Mouse (Mus musculus): ENCODE measurements around the gene Pink1. TPM values are rescaled to one million over a fixed set of nuclear protein-coding genes. Genes with fewer than 3 reads are reported as not detected.
"Not testable (repeated sequence)": the region's sequence is repeated elsewhere in the genome, so short reads cannot be mapped to it uniquely, and the experiment has no call there.

The Pink1 gene
- polyA plus RNA-seq, 1 experiment from 2014 or later: 82.7 TPM

DNA sequence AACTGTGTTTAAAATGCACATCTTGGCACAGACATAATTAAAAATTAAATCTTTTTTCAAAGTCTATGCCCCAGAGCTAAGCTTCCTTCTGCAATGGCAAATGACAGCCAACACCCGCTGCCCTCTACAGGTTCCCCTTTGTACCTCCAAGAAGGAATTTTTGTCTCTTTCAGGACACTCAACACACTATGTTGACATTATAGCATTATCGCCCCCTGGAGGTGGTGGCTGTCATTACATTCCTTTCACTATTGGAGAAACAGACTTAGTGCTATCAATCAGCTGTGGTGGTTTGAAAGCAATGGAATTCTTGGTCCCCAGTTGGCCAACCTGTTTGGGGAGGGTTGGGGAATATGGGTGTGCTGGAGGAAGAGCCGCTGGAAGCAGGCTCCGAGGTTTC lies 13.9 kb upstream of the Pink1 start:
- Histone ChIP-seq H3K27ac (no peak overlapping the region), H3K4me2 (replicated peaks) (no peak overlapping the region), H3K4me1 (0 out of 2 replicates have a peak, but pooled peaks cover 5% of the 10 kb centered on the region), H3K9ac (no peak overlapping the region), H3K27me3 (replicated peaks) (no peaks in the 10 kb centered on the region), H3K36me3 (no peaks in the 10 kb centered on the region), H3K9me3 (no peaks in the 10 kb centered on the region), H3K4me3 (no peak overlapping the region)
- ATAC-seq (ENCODE audit: low FRiP score, low read depth): no peak
- 35% methylated on average over 4 of the region's 4 CpGs for WGBS

DNA sequence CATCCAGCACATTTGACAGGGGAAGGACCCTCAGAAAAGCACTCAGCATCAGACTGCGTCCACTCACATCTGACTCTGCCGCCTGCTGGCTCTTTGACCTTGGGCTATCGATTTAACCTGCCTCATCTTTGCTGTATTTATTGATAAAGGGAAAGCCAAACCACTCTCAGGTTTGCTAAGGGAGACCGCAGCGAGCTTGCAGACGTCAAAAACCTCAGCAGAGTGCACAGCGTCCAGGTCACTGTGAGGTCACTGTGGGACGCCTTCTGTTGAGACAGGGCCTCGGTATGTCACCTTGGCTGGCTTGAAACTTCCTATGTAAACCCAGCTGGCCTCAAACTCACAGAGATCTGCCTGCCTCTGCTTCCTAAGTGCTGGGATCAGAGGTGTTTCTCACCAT lies 11.2 kb upstream of the Pink1 start:
- Histone ChIP-seq H3K36me3 (no peaks in the 10 kb centered on the region), H3K4me3 (no peak overlapping the region), H3K27ac (no peak overlapping the region), H3K27me3 (replicated peaks) (no peaks in the 10 kb centered on the region; the same call in 1 of the 2 replicates), H3K4me2 (replicated peaks) (no peak overlapping the region), H3K9me3 (no peaks in the 10 kb centered on the region), H3K4me1 (no peaks in the 10 kb centered on the region), H3K9ac (no peak overlapping the region)
- ATAC-seq (ENCODE audit: low FRiP score, low read depth): no peak
- 78% methylated on average over 9 of the region's 9 CpGs for WGBS

- no peak overlapping the region for H3K4me3 ChIP-seq
- no peak for ATAC-seq (ENCODE audit: low FRiP score, low read depth)
- no peaks in the 10 kb centered on the region; the same call in 1 of the 2 replicates for H3K27me3 ChIP-seq (replicated peaks)
- H3K9me3 ChIP-seq: no peaks in the 10 kb centered on the region
- H3K36me3 ChIP-seq: no peaks in the 10 kb centered on the region
- H3K9ac ChIP-seq: no peak overlapping the region
- no peaks in the 10 kb centered on the region for H3K4me1 ChIP-seq
- no peak overlapping the region for H3K4me2 ChIP-seq (replicated peaks)
- WGBS: 83% methylated on average over 5 of the region's 5 CpGs
- H3K27ac ChIP-seq: no peak overlapping the region
These were observed 10.8 kb upstream of the Pink1 start for GRCm38 (mm10) chr4:138336876-138337275.

GRCm38 (mm10) chr4:138335648-138336047 lies 9.5 kb upstream of the Pink1 start:
- 84% methylated on average over 6 of the region's 6 CpGs for WGBS
- Histone ChIP-seq H3K27ac (no peak overlapping the region), H3K9ac (no peak overlapping the region), H3K4me2 (replicated peaks) (no peak overlapping the region), H3K27me3 (replicated peaks) (no peaks in the 10 kb centered on the region; the same call in 1 of the 2 replicates), H3K36me3 (no peaks in the 10 kb centered on the region), H3K9me3 (no peaks in the 10 kb centered on the region), H3K4me3 (no peak overlapping the region), H3K4me1 (no peaks in the 10 kb centered on the region)
- no peak for ATAC-seq (ENCODE audit: low FRiP score, low read depth)

DNA sequence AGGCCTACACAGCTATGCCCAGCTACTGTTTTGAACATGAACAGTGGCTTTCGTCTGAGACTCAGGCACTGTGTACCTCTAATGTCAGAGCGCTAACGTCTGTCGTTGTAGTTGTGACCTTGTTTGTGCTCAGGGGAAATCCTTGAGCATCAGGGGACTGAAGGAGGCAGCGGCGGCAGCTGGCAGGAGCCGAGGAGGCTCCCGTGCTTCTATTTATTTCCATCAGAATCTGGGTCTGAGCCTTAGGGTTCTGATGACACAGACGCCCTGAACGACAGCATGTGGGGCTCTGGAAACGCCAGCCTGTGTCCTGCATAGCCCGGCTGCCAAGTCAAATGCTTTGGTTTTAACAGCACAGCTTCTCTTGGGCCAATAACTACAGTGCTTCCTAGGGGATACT lies 8.9 kb upstream of the Pink1 start:
- Histone ChIP-seq H3K4me1 (no peaks in the 10 kb centered on the region), H3K36me3 (no peaks in the 10 kb centered on the region), H3K27me3 (replicated peaks) (peaks cover 3% of the 10 kb centered on the region; the same call in 1 of the 2 replicates), H3K27ac (no peak overlapping the region), H3K4me2 (replicated peaks) (no peak overlapping the region), H3K4me3 (no peak overlapping the region), H3K9ac (no peak overlapping the region), H3K9me3 (no peaks in the 10 kb centered on the region)
- whole genome bisulfite sequencing: 85% methylated on average over 12 of the region's 12 CpGs
- no peak for ATAC-seq (ENCODE audit: low FRiP score, low read depth)

GRCm38 (mm10) chr4:138333135-138333534 lies 7.0 kb upstream of the Pink1 start:
- Histone ChIP-seq H3K27ac (no peak overlapping the region), H3K27me3 (replicated peaks) (peaks cover 4% of the 10 kb centered on the region; the same call in 1 of the 2 replicates), H3K9me3 (no peaks in the 10 kb centered on the region), H3K36me3 (no peaks in the 10 kb centered on the region), H3K4me2 (replicated peaks) (no peak overlapping the region), H3K4me1 (no peaks in the 10 kb centered on the region), H3K9ac (no peak overlapping the region), H3K4me3 (no peak overlapping the region)
- no peak for ATAC-seq (ENCODE audit: low FRiP score, low read depth)
- WGBS: 88% methylated on average over 4 of the region's 4 CpGs

DNA sequence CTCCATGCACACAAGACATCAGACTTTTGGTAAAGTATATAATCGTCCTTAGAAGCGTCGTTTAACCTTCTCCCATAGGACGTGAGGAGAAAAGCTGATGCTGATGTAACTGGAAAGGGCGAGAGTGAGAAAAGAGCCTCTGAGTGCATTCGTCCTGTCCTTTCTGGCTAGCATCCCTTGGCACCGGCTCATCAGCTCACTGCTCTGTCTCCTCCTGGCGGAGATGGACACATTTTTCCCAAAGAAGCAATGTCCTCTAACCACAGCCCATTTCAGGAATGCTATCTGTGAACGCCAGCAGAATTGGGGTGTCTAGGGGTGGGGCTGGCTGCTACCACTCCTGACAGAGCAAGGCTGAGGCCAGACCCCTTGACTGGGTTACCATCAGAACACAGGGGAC lies 5.5 kb upstream of the Pink1 start:
- H3K4me3 ChIP-seq: no peak overlapping the region
- H3K9me3 ChIP-seq: no peaks in the 10 kb centered on the region
- H3K27ac ChIP-seq: no peak overlapping the region
- H3K27me3 ChIP-seq (replicated peaks): peaks cover 4% of the 10 kb centered on the region; the same call in 1 of the 2 replicates
- no peak overlapping the region for H3K9ac ChIP-seq
- ATAC-seq (ENCODE audit: low FRiP score, low read depth): no peak
- no peaks in the 10 kb centered on the region for H3K4me1 ChIP-seq
- H3K4me2 ChIP-seq (replicated peaks): no peak overlapping the region
- 79% methylated on average over 9 of the region's 9 CpGs for WGBS
- H3K36me3 ChIP-seq: no peaks in the 10 kb centered on the region

GRCm38 (mm10) chr4:138330264-138330671 lies 4.2 kb upstream of the Pink1 start:
- Histone ChIP-seq H3K36me3 (no peaks in the 10 kb centered on the region), H3K9ac (no peak overlapping the region), H3K4me2 (replicated peaks) (no peak overlapping the region), H3K4me3 (no peak overlapping the region), H3K4me1 (peaks cover 5% of the 10 kb centered on the region; the same call in 1 of the 2 replicates), H3K27ac (no peak overlapping the region), H3K27me3 (replicated peaks) (peaks cover 4% of the 10 kb centered on the region; the same call in 1 of the 2 replicates), H3K9me3 (no peaks in the 10 kb centered on the region)
- 34% methylated on average over 15 of the region's 15 CpGs for whole genome bisulfite sequencing
- no peak for ATAC-seq (ENCODE audit: low FRiP score, low read depth)

DNA sequence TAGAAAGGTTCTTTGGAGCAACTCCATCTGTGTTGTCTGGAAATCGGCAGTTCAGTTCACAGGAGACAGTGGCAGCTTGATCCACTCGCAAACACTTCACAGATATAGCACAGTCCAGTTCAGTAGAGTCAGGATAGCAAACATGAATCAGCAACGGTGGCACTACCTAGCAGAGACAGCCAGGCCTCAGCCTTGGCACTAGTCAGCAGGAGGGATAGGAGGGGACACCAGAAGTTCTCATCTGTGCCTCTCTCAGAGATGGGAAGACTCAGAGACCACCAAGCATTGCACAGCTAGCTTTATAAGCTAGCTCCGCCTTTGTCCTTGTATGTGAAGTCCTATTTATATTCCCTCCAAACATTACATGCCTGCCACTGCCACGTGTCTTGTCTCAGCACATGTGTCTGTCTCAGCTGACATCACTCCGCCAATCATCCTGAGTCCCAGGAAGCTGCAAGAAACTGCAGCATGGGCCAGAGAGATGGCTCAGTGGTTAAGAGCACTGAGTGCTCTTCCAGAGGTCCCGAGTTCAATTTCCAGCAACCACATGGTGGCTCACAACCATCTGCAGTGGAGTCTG lies 1.9 kb upstream of the Pink1 start:
- no peak for ATAC-seq (ENCODE audit: low FRiP score, low read depth)
- H3K36me3 ChIP-seq: no peaks in the 10 kb centered on the region
- peak overlapping the region; percentile 1; the same call in 1 of the 2 replicates for H3K4me3 ChIP-seq
- no peak overlapping the region for H3K27ac ChIP-seq
- H3K27me3 ChIP-seq (replicated peaks): 0 out of 2 replicates have a peak, but pooled peaks cover 4% of the 10 kb centered on the region
- H3K9me3 ChIP-seq: no peaks in the 10 kb centered on the region
- peak overlapping the region; percentile 55 for H3K4me2 ChIP-seq (replicated peaks)
- no peak overlapping the region for H3K9ac ChIP-seq
- 72% methylated on average over 7 of the region's 7 CpGs for WGBS
- peaks cover 14% of the 10 kb centered on the region; the same call in 1 of the 2 replicates for H3K4me1 ChIP-seq

DNA sequence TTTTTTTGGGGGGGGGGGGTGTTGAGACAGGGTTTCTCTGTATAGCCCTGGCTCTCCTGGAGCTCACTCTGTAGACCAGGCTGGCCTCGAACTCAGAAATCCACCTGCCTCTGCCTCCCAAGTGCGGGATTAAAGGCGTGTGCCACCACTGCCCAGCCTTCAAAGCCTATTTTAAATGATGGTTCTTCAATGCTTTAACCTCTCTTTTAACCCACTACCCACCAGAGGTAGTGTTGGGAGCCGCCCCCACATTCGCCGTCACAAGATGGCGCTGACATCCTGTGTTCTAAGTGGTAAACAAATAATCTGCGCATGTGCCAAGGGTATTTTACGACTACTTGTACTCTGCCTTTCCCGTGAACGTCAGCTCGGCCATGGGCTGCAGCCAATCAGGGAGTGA lies 1.0 kb upstream of the Pink1 start:
- peaks cover 14% of the 10 kb centered on the region; the same call in 1 of the 2 replicates for H3K4me1 ChIP-seq
- H3K27me3 ChIP-seq (replicated peaks); H3K4me3 ChIP-seq; H3K27ac ChIP-seq; ATAC-seq (ENCODE audit: low FRiP score, low read depth); H3K9me3 ChIP-seq; H3K36me3 ChIP-seq; H3K9ac ChIP-seq; H3K4me2 ChIP-seq (replicated peaks): not testable (repeated sequence)
- 67% methylated on average over 8 of the region's 12 CpGs for WGBS

DNA sequence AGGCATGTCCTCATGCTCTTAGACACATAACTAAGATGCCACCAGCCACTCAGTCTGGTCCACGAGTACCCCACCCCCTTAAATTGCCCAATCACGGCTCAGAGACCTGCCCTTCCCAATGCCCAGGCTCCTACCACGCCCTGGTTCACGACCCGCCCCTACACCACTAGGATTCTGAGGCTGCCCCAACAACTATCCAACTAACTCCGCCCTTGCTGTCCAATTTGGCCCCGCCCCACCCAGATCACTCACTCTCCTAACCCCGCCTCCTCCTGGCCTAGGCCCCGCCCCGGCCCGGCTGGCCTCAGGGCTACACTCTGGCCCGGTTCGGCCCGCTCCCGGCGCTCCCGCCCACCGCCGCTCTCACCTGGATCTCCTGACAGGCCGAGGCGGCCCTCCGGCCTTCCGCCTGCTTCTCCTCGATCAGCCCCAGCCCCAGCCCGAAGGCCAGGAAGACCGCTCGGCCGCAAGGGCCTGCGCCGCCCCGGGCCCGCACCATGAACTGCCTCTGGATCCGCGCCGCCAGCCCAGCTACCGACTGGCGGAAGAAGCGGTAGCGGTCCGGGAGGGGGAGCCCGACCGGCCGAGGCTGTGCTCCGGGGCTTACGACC lies 536 bp downstream of the Pink1 start:
- ATAC-seq (ENCODE audit: low FRiP score, low read depth): peak; percentile 89
- Histone ChIP-seq H3K9ac (peak overlapping the region; percentile 93), H3K4me3 (peak overlapping the region; percentile 95), H3K27me3 (replicated peaks) (0 out of 2 replicates have a peak, but pooled peaks cover 4% of the 10 kb centered on the region), H3K4me1 (peaks cover 14% of the 10 kb centered on the region; the same call in 1 of the 2 replicates), H3K36me3 (no peaks in the 10 kb centered on the region), H3K4me2 (replicated peaks) (peak overlapping the region; percentile 79), H3K9me3 (no peaks in the 10 kb centered on the region), H3K27ac (peak overlapping the region; percentile 94)
- WGBS: under 1% methylated on average over 45 of the region's 45 CpGs

GRCm38 (mm10) chr4:138324451-138324850 lies 1.7 kb downstream of the Pink1 start:
- no peak overlapping the region for H3K9ac ChIP-seq
- H3K4me1 ChIP-seq: peaks cover 14% of the 10 kb centered on the region; the same call in 1 of the 2 replicates
- H3K36me3 ChIP-seq: peaks cover 3% of the 10 kb centered on the region; the same call in 1 of the 2 replicates
- no peak overlapping the region for H3K27ac ChIP-seq
- no peak overlapping the region for H3K4me3 ChIP-seq
- no peaks in the 10 kb centered on the region for H3K27me3 ChIP-seq (replicated peaks)
- no peak overlapping the region for H3K4me2 ChIP-seq (replicated peaks)
- no peaks in the 10 kb centered on the region for H3K9me3 ChIP-seq
- 92% methylated on average over 3 of the region's 3 CpGs for WGBS
- no peak for ATAC-seq (ENCODE audit: low FRiP score, low read depth)

All from neural tube, embryonic 12.5 days (tissue).